Mouse (Mus musculus) G1E (cell line): ENCODE measurements around the gene Dysf. TPM values are rescaled to one million over a fixed set of nuclear protein-coding genes. Genes with fewer than 3 reads are reported as not detected.

Experiments
- ATAC-seq: 2 replicates; pipeline ENCODE4 v1.8.0; 2016; ENCODE audit warnings: mild to moderate bottlenecking; ENCODE audit not compliant: insufficient number of reproducible peaks, poor library complexity, low FRiP score, severe bottlenecking; ENCODE audit errors: extremely low read depth
- DNase-seq: peaks from one replicate; pipeline ENCODE4 v3.0.0; 2012; ENCODE audit warnings: low spot score
- H3K27me3 ChIP-seq: 2 replicates; pipeline ENCODE4 v1.6.1; 2012; ENCODE audit warnings: mild to moderate bottlenecking, low read length, inconsistent platforms; ENCODE audit not compliant: insufficient read depth
- H3K36me3 ChIP-seq: replicated peaks from 2 replicates; pipeline ENCODE3; 2012; ENCODE audit warnings: mild to moderate bottlenecking, inconsistent platforms
- H3K4me1 ChIP-seq: 2 replicates; pipeline ENCODE4 v1.6.1; 2012; ENCODE audit warnings: low read depth, low read length, inconsistent platforms, mixed read lengths; ENCODE audit not compliant: insufficient read depth
- H3K4me3 ChIP-seq: 2 replicates; pipeline ENCODE4 v1.5.1; 2012; ENCODE audit warnings: low read depth, mild to moderate bottlenecking, inconsistent platforms, low read length, moderate library complexity, mixed read lengths
- H3K9me3 ChIP-seq: replicated peaks from 2 replicates; pipeline ENCODE4 v1.6.1; 2012; ENCODE audit warnings: inconsistent platforms
- CTCF ChIP-seq: IDR thresholded peaks from 2 replicates; pipeline ENCODE4 v1.5.1; 2012; ENCODE audit warnings: low read depth, low read length, inconsistent platforms, mixed read lengths
- GATA1 ChIP-seq: IDR thresholded peaks from 2 replicates; pipeline ENCODE4 v1.6.1; 2012; ENCODE audit warnings: borderline replicate concordance, low read length, inconsistent platforms, mixed read lengths
- GATA2 ChIP-seq: IDR thresholded peaks from 2 replicates; pipeline ENCODE4 v1.6.1; 2012; ENCODE audit warnings: low read depth, low read length, inconsistent platforms, borderline replicate concordance
- POLR2AphosphoS5 ChIP-seq: IDR thresholded peaks from 2 replicates; pipeline ENCODE4 v1.6.1; 2012; ENCODE audit warnings: low read depth, low read length, inconsistent platforms; ENCODE audit not compliant: insufficient replicate concordance
- TAL1 ChIP-seq: conservative IDR thresholded peaks from 2 replicates; pipeline ENCODE4 v1.6.1; 2012; ENCODE audit warnings: low read depth, low read length, inconsistent platforms, mixed read lengths
- polyA plus RNA-seq: library from polyadenylated mRNA; stranded (reverse); fragments of >175 nt; gene quantifications from 2 replicates; pipeline ENCODE4 v1.2.3, GENCODE M21; 2012
- total RNA-seq, 2 experiments: library from RNA; stranded (forward) in 1 of 2; stranded (reverse) in 1 of 2; fragments of 200-1000 nt in 1 of 2; fragments of >200 nt in 1 of 2; fragmentation: Nextera tagmentation in 1 of 2; gene quantifications; 2 replicates each; pipeline ENCODE4 v1.2.3; 2014 to 2017

Gene Dysf
- total and polyA plus RNA-seq, 3 experiments, result 0.11 TPM; not detected in 2

- no peaks in the 10 kb centered on the region for H3K9me3 ChIP-seq
- no peaks in the 10 kb centered on the region for H3K4me1 ChIP-seq
- no peak for TF ChIP-seq POLR2AphosphoS5
- H3K27me3 ChIP-seq, result 0 out of 2 replicates have a peak, but pooled peaks cover 5% of the 10 kb centered on the region
- no peak overlapping the region for H3K4me3 ChIP-seq
- no peak for DNase-seq
- H3K36me3 ChIP-seq, result no peaks in the 10 kb centered on the region
- ATAC-seq, result no peak
Observed at GRCm38 (mm10) chr6:84197811-84198213, 189.4 kb downstream of the Dysf start.

GRCm38 (mm10) chr6:84201721-84202490 lies 193.5 kb downstream of the Dysf start:
- Histone ChIP-seq H3K36me3 (no peaks in the 10 kb centered on the region), H3K9me3 (no peaks in the 10 kb centered on the region), H3K4me3 (no peak overlapping the region), H3K27me3 (0 out of 2 replicates have a peak, but pooled peaks cover 2% of the 10 kb centered on the region), H3K4me1 (no peaks in the 10 kb centered on the region)
- ATAC-seq (no peak), DNase-seq (no peak)
- no peak for TF ChIP-seq POLR2AphosphoS5

- Histone ChIP-seq H3K9me3 (no peaks in the 10 kb centered on the region), H3K27me3 (no peaks in the 10 kb centered on the region), H3K36me3 (no peaks in the 10 kb centered on the region), H3K4me3 (no peak overlapping the region), H3K4me1 (no peaks in the 10 kb centered on the region)
- ATAC-seq, result no peak
- TF ChIP-seq GATA2 (no peak), CTCF (no peak), GATA1 (no peak), POLR2AphosphoS5 (no peak)
- DNase-seq, result no peak
Observed at GRCm38 (mm10) chr6:84205611-84206010, 197.2 kb downstream of the Dysf start.

DNA sequence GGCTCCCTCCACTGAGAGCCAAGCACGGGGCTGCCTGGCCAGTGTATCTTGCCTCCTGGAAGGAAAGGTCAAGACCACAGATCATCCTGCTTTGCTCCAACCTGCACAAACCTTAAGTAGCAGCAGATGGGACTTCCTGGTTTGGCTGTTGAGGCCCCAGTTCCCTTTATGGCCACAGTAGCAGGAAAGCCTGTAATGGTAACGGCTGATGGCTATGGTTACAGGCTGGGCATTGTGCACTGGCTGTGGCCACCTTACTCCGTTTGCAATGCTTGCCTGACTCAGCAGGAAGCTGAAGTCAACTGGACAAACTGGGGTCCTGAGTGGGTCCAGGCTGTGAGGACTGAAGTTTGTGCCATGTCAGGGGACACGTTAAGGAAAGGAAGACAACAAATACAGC lies 200.2 kb downstream of the Dysf start:
- TF ChIP-seq GATA2, result no peak
- no peak for TF ChIP-seq CTCF
- TF ChIP-seq POLR2AphosphoS5, result no peak
- TF ChIP-seq GATA1, result no peak
- no peak for TF ChIP-seq TAL1
- H3K9me3 ChIP-seq, result no peaks in the 10 kb centered on the region
- no peak for ATAC-seq

DNA sequence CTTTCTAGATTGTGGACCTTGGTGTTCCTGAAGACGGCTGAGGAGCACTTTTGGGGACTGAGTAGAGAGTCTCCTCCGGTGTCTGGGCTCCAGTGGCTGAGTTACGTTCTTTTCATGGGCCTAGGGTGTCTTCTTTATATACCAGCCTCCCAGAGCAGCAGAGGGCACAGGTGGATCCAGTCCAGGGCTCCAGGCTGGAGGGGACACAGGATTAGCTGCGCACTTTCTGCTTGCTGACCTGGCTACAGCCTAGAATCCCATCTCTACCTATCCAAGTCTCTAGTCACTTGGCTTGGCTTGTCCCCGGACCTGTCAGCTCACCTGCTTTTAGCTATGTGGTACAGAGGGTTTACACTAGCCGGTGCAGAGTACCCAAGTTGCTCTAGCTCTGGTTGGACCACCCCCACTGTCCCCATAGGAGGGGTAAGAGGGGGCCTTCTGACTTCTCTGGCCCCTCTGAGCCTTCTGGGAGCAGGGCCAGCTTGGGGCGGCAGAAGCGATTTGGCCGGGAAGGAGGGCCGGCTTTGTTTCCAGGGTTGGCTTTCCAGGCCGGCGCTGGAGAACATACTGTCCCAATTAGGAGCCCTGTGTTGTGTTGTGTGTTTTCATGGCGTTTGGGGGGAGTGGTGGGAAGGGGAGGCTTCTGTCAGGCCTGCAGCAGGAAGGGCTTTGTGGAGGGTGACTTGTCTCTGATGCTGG lies 201.5 kb downstream of the Dysf start:
- Histone ChIP-seq H3K4me1 (no peaks in the 10 kb centered on the region), H3K27me3 (no peaks in the 10 kb centered on the region), H3K4me3 (no peak overlapping the region), H3K36me3 (no peaks in the 10 kb centered on the region), H3K9me3 (no peaks in the 10 kb centered on the region)
- no peak for DNase-seq
- no peak for ATAC-seq
- TF ChIP-seq GATA1 (no peak), CTCF (no peak), TAL1 (no peak)

More for the DNA sequence above, 200.2 kb downstream of the Dysf start:
- H3K4me3 ChIP-seq, result no peak overlapping the region
- no peaks in the 10 kb centered on the region for H3K36me3 ChIP-seq
- no peaks in the 10 kb centered on the region for H3K27me3 ChIP-seq
- no peaks in the 10 kb centered on the region for H3K4me1 ChIP-seq
- DNase-seq, result no peak

GRCm38 (mm10) chr6:84211473-84211872 lies 203.1 kb downstream of the Dysf start:
- DNase-seq, result no peak
- Histone ChIP-seq H3K27me3 (0 out of 2 replicates have a peak, but pooled peaks cover 6% of the 10 kb centered on the region), H3K9me3 (no peaks in the 10 kb centered on the region), H3K4me3 (no peak overlapping the region), H3K4me1 (no peaks in the 10 kb centered on the region), H3K36me3 (no peaks in the 10 kb centered on the region)
- TF ChIP-seq CTCF (no peak), GATA2 (no peak), POLR2AphosphoS5 (no peak), GATA1 (no peak), TAL1 (no peak)
- no peak for ATAC-seq

- Histone ChIP-seq H3K4me1 (no peaks in the 10 kb centered on the region), H3K4me3 (no peak overlapping the region), H3K27me3 (0 out of 2 replicates have a peak, but pooled peaks cover 9% of the 10 kb centered on the region), H3K36me3 (no peaks in the 10 kb centered on the region), H3K9me3 (no peaks in the 10 kb centered on the region)
- ATAC-seq (no peak), DNase-seq (no peak)
- TF ChIP-seq GATA1 (no peak), POLR2AphosphoS5 (no peak), CTCF (no peak), GATA2 (no peak), TAL1 (no peak)
Observed at GRCm38 (mm10) chr6:84213101-84213500, 204.7 kb downstream of the Dysf start.
